Mouse (Mus musculus) thymus, postnatal 0 days (tissue): ENCODE results near the gene Rgl3. TPM values are rescaled to one million over a fixed set of nuclear protein-coding genes. Genes with fewer than 3 reads are reported as not detected.
A peak's percentile ranks its signal among the peaks of the same experiment; 100 is the strongest.

Experiments
- DNase-seq: peaks from one replicate; pipeline ENCODE4 v3.0.0-alpha.2; 2015; ENCODE audit warnings: low spot score
- polyA plus RNA-seq: library from polyadenylated mRNA; unstranded; fragments of >200 nt; fragmentation: Nextera tagmentation; extraction: Ambion mirVana; gene quantifications from 2 replicates; pipeline ENCODE4 v1.2.1, GENCODE M21; 2015

Gene Rgl3
- polyA plus RNA-seq, 1 experiment from 2014 or later: 3.8 TPM

GRCm38 (mm10) chr9:21983911-21984310 lies 5.3 kb downstream of the Rgl3 start:
- DNase-seq: no peak

- DNase-seq: no peak
These were observed 10.7 kb downstream of the Rgl3 start for GRCm38 (mm10) chr9:21978398-21979128.

- DNase-seq: peak; percentile 40
These were observed 11.3 kb downstream of the Rgl3 start for GRCm38 (mm10) chr9:21977972-21978371.

- no peak for DNase-seq
These were observed 11.9 kb downstream of the Rgl3 start for GRCm38 (mm10) chr9:21977331-21977730.

GRCm38 (mm10) chr9:21976626-21977175 lies 12.5 kb downstream of the Rgl3 start:
- no peak for DNase-seq

- no peak for DNase-seq
These were observed 19.9 kb downstream of the Rgl3 start for GRCm38 (mm10) chr9:21969304-21969703.

- no peak for DNase-seq
These were observed 20.4 kb downstream of the Rgl3 start for GRCm38 (mm10) chr9:21968883-21969282.

- DNase-seq: no peak
These were observed 25.8 kb downstream of the Rgl3 start, which contains the start of gene Epor for GRCm38 (mm10) chr9:21963417-21963816. Gene Epor (minus strand): TSS chr9:21963506.

GRCm38 (mm10) chr9:21962416-21963059 lies 26.7 kb downstream of the Rgl3 start:
- peak; percentile 74 for DNase-seq

- no peak for DNase-seq
These were observed 27.2 kb downstream of the Rgl3 start for GRCm38 (mm10) chr9:21962010-21962409.

GRCm38 (mm10) chr9:21961366-21961980 lies 27.8 kb downstream of the Rgl3 start:
- no peak for DNase-seq

GRCm38 (mm10) chr9:21960558-21961208 lies 28.6 kb downstream of the Rgl3 start:
- DNase-seq: no peak

- no peak for DNase-seq
These were observed 29.1 kb downstream of the Rgl3 start for GRCm38 (mm10) chr9:21960135-21960534.

GRCm38 (mm10) chr9:21959244-21959643 lies 30.0 kb downstream of the Rgl3 start:
- no peak for DNase-seq

- no peak for DNase-seq
These were observed 30.9 kb downstream of the Rgl3 start for GRCm38 (mm10) chr9:21958372-21958771.

GRCm38 (mm10) chr9:21955570-21956281 lies 33.5 kb downstream of the Rgl3 start, which contains the start of gene Swsap1:
Gene Swsap1 (plus strand): TSS chr9:21955755.
- peak; percentile 99 for DNase-seq

GRCm38 (mm10) chr9:21955225-21955569 lies 34.0 kb downstream of the Rgl3 start:
- DNase-seq: no peak

GRCm38 (mm10) chr9:21954635-21955034 lies 34.6 kb downstream of the Rgl3 start:
- DNase-seq: no peak

GRCm38 (mm10) chr9:21953600-21953999 lies 35.6 kb downstream of the Rgl3 start:
- no peak for DNase-seq

GRCm38 (mm10) chr9:21951977-21952376 lies 37.3 kb downstream of the Rgl3 start:
- DNase-seq: no peak

- DNase-seq: peak; percentile 77
These were observed 38.9 kb downstream of the Rgl3 start for GRCm38 (mm10) chr9:21950322-21950721.
